Mouse (Mus musculus): Measurements from ENCODE around the gene Dazap2.
"Not testable (repeated sequence)": the region's sequence is repeated elsewhere in the genome, so short reads cannot be mapped to it uniquely, and the experiment has no call there.

DNA sequence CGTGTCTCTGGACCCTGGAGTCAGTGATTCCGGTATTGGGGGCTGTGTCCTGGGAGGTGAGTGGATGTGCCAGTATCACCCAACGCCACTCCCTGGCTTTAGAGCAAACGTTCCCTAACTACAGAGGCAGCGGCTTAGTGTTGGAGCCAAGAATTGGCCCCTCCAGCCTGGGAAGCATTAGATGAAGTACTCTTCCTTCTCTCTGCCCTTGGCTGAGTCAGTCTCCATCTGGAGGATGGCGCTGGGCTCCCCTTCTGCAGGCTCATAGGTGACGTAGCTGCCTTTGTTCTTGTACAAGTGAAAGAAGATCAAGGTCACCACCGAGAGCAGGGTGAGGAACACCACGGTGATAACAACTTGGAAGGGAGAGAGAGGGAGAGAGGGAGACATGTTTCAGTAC lies 6.5 kb downstream of the Dazap2 start:
- not testable (repeated sequence) for TF ChIP-seq POLR2A (IDR thresholded peaks at IDR 0.05; ENCODE audit: insufficient read length, low read depth); REST (IDR thresholded peaks at IDR 0.05; ENCODE audit: insufficient read depth, insufficient read length); MYOD1 (IDR thresholded peaks at IDR 0.05; ENCODE audit: control insufficient read depth in 1 of 3, insufficient read length in 2 of 3, low read depth in 2 of 3); E2F4 (IDR thresholded peaks at IDR 0.05; ENCODE audit: insufficient read depth); TCF12 (IDR thresholded peaks at IDR 0.05; ENCODE audit: insufficient read depth, poor library complexity, severe bottlenecking); USF1 (IDR thresholded peaks at IDR 0.05; ENCODE audit: low read depth)

Data from myocyte (in vitro differentiated cells).